Mouse (Mus musculus): ENCODE measurements at regions not wholly inside any gene's neighbourhood (a gene's known extent, or its start where the extent isn't known, plus 50 kb on each side); places are given as distances from the start of the nearest gene placed in this dataset.

DNA sequence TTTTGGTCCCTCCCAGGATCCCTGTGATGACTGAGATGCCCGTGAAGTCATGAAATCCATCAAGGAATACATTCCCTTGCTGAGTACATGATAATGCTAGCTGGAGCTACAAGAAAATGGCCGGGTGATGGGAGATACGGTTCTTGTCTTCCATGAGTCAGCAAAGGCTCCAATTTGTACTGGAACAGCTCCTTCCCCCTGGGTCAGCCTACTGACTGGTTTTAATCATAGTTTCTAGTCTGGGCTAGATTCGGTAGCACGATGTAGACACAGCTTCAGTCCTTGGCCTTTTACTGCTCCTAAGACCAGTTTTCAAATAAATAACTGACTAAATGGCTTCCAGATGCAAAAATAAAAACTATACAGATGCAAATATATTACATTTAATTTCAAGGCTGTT is 557.5 kb downstream of the Epha4 start:
- DNase-seq, result no peak

DNA sequence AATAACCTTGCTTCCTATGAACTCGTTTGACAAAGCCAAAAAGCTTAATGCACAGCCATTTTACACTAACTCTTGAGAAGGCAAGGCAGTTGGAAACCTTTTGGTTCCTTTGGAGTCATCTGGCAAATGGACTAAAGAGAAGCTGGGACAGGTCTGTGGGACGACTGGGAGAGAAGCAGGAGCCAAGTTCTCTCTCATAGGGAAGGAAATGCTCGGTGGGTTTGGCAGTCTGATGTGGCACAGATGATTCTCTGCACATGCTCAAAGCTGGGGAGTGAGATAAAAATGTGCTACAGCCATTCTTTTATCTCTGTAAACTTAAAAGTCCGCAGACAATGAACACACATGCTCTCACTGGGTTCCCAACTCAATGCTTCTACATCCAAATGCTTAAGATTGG is 556.2 kb downstream of the Epha4 start:
- no peak for DNase-seq

DNA sequence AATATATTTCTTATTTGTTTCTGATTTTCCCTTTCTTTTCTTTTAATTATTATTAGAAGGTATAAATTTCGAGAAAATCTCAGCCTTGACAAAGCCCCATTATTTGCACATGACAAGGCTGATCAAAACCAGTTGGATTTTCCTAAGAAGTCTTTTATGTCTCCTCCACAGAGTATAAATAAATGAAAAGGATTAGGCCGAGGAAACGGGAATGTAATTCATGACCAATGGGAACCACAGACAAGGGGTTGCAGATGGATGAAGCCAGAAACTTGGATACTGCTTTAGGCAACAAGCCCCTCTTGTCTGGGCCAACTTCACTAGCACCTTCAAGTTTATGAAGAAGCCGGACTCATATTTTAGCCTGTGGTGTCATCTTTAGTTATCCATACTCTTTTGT is 542.4 kb downstream of the Epha4 start:
- DNase-seq, result no peak

DNA sequence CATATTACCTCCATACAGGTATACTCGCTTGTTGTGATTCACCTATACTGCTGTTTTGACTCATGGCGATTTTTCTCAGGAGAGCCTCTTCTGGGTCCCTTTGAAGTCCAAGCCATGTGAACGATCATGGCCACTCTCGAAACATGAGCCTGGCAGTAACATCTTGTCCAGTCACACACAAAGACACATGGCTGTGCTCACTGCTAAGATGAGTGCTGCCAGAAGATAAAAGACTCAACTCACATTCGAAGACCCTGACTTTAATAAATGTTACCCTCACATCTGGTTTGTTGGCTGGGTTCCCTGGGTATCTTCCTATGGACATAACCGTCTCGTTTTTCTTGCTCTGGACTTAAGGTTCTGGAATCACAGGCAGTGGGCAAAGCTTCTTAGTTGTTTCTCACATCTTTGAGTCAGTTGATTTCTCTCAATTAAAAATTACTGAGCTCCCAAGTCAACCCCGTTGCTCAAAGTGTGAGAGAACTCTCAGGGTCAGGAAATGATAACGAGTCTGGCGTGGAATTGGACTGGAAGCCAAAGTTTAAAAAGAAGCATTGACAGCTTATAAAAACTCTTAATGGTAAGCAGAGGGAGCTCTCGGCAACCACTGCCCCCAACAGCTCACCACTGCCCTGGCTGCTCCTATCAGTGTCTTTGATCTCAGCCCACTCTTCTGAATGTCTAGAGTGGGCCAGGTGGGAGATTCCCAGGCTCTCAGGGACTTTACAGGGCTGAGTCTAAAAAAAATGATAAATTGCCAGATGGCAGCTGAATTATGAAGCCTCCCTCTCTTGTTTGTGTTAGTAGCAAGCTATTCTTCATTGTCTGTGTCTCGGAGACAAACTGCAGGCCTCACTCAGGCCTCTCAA is 539.6 kb downstream of the Epha4 start:
- DNase-seq, result no peak

DNA sequence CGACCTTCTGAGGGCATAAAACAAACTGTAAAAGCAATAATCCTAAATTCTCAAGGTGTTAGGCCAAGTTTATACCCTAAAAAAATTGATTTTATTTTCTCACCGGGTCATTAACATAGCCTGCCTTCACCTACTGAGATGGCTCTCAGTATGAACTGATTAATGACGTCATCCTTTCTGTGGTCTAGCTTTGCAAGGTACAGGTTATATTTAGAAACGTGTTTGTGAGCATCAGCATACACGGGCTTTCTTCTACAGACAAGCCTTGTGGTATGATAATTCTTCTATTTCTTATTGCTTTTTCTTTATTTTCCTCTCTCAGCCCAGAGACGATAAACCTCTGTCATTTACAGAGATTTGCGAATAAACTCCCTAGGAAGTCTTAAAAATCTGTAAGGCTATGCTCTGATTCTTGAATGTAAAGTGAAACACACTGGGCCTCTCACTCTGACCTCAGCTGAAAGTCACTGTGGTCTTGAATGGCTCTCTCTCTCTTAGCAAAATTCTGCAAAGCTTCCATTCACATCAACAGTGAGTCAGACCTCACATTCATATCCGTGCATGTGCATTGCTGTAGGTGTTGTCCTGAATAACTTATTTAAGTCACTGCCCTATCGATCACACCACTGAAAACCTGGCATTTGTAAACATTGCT is 534.3 kb downstream of the Epha4 start:
- DNase-seq, result no peak

DNA sequence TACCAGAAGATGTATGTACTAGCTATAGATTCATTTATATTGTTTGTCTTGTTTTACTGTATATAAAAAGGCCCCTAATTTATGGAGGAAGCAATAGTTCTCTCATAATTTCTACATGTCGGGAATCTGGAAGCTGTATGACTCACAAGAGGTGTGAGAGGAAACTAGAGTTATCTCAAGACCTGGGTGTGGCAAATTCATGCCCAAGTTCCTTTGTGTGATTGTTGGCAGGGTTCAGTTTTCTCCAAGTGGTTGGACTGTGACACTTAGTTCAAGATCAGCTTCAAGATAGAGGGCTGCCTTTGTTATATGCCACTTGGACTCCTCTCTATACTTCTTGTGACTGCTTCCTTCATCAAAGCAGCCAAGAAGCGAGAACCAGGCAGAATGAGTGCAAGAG is 521.1 kb downstream of the Epha4 start:
- no peak for DNase-seq

DNA sequence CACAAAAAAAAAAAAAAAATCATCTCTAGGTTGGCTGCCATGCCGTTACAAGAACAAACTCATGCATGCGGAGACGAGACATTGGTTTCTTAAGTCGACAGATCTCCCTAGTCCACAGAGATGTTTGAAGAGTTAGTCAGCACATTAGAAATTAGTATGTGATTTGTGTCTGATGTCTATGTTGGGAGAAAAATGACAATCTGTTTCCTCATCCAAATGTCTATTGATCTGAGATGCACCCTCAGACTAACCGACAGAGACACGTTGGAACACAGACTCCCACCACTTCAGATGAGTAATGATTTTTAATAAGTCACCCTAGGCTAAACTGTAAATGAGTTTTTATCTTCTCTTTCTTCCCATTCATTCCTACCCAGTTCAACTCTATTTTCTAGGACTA is 506.9 kb downstream of the Epha4 start:
- no peak for DNase-seq

DNA sequence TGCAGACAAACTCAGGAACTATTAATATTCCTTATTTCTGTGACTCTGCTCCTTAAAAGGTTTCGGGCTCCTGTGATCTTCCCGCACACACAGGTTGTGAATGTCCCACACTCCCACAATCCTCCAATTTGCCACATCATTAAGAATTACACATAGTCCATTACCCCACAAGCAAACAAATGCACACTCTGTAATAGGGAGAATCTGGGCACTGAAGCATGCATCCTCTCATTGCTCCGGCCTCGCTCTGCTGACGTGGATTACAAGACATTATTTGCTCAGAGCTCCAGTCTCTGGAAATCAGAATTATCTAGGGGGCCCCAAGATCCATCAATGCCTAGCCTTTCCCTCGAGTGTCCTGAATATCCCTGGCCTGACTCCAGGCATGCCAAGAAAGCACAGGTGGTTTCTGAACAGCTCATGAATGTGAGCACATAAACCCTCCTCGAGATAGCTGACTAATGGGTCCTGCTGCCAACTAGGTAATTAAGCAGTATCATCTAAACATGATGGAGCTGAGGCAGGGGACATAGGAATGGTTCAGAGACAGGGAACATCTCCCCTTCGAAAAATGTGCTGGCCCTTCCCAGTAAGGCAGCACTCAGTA is 504.2 kb downstream of the Epha4 start:
- DNase-seq, result no peak

DNA sequence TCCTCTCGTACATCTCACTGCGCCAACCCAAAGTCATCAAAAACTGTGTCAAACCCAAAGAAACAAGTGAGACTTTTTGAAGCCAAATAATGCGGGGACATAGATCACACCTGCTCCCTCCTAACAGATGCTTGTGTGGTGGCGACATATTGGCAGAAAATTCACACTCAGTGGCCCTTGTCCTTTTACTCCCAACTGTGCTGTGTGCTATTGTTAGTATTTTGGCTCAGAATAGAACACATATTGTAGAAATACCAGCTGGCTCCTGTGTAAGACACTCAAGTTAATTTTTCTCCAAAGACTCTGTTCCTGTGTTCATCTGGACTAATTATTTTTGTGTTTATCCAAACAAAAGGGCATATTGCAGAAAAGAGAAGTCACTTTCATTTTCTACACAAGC is 487.2 kb downstream of the Epha4 start:
- no peak for DNase-seq

DNA sequence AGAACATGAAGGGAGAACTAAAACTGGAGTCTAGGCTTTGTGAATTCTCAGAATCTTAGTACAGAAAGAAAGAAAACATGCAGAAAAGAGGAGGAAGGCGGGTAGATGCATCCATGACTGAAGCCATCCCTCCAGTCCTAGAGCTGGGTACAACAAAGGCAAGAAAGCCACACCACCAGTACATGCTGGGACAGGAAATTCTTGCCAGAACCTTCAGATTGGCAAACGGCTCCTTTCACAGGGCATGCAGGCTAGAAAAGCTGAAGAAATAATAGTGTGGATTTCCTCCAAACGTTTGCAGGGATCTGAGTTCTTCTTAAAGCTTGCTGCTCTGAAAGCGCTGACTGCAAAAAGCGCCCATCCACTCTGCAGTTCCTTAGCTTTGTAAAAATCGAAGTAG is 486.7 kb downstream of the Epha4 start:
- no peak for DNase-seq

DNA sequence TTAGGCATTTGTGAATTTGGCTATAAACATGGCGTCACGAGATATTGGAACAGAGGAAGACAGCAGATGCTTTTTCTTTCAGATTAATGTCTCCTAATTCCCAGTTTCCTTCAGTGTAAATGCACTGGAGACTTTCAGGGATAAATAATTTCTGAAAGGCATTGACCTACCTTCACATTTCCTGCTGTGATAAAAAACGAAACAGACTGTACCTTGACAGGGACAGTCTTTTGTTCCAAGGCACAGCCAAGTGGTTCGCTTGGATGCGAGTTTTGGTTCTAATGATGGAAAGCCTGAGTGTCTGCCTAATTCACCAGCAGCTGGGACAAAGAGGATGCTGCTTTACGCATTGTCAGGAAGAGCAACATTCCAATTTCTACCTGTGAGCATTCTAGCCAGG is 485.8 kb downstream of the Epha4 start:
- DNase-seq, result no peak

DNA sequence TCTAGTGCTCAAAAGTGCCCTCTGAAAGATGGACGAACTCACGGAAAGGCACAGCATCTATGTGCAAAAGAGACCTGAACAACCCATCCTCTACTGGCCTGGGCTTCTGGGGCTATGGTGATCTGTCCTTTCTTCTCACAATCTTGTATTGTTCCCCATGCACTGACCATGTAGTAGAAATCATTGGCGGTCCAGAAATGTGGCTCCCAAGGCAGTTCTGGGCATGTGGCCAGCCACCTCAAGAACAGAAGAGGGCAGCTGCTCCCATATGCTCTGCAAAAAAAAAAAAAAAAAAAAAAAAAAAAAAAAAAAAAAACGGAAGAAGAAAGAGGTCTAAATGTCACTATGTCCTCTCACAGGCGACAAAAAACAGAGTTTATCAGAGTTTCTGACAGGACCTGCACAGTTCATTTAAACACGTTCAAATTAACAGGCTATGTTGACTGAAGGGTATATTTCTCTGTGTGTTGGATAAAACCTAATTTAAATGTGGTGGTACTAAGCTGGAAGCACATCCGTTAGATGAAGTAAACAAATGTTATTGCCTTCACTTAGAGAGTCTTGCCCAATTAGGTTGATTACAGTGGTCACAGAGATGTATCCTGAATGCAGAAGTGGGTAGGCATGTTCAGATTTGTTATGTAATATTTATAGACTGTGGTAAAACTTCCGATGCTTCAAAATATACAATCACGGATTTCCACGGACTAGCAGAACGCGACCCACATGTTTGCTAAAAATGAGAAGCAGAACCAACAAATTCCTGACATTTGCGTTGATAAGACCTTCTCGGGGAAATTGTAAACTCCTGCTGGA is 470.9 kb downstream of the Epha4 start:
- peak; percentile 51 for DNase-seq

DNA sequence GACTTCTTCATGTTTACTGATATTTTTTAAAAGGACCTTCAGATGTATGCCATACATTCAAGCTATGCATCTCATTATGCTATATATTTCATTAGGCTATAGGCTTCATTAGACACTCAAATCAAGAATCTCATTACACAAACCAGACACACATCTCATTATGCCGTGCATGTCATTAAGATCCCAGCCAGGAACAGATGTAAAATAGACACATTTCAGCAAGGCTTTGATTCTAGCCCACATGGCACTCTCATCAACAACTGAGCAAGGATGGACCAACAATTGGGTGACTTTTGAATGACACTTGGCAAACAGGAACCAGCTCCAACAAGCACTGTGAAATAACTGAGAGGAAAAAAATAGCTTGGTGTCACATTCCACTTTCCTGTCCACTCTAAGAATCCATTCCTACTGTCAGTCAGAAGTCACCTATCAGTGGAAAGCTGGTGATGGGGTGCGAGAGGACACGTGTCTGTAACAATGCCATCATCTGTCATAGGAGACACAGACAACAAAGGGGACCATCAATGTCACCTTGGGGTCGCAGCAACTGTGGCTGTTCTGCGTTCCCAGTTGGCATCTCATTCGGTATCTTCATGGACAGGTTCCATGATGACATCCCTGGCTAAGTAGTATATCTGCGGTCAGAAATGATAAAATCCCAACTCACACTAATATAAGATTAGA is 466.0 kb downstream of the Epha4 start:
- no peak for DNase-seq

DNA sequence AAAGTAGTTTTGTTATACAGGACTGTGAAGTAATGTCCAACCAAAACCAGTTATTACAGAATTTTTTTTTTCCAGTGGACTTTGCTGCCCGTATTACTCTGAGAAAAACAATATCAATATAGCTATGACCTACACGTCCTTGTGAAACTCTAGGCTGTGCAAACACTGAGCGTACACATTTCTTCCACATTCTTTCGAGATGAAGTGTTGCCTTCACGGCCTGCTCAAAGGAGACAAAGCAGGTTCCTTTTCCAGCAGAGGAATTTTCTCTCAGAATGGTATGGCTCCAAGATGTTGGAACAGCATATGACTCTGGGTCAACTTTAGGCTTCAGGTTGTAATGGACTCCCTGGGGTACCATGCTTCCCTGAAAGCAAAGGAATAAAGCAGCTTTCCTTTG is 463.6 kb downstream of the Epha4 start:
- DNase-seq, result no peak

DNA sequence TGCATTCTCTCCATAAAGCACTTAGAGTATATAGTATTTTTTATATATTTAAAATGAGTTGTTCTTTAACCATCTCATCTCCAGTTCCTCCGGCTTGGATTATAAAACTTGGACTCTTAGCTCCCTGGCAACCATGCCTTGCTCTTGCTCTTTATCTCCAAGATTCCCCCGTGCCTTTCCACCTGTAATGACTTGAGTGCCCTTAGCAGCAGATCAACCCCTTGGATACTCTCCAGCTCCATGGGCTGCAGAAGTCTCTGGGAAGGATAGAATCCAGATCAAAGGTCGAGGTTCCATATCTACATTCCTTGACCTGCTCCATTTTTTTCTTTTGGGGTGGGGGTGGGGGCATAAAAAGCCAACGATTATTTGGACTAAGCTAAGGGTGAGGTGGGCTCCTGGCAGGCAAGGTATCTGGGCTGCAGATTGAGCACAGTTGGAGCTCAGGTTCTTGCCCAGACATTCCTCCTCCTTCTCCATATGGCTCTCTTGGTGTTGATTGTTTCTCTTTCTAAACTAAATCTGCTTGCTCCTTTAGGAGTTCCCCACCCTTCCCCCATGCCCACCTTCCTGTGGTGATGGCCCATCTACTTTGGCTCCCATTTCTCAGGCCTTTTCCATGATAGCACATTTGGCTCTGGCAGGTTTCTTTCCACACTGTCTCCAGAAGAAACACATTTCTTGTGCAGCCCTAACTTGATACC is 460.9 kb downstream of the Epha4 start:
- DNase-seq, result no peak

DNA sequence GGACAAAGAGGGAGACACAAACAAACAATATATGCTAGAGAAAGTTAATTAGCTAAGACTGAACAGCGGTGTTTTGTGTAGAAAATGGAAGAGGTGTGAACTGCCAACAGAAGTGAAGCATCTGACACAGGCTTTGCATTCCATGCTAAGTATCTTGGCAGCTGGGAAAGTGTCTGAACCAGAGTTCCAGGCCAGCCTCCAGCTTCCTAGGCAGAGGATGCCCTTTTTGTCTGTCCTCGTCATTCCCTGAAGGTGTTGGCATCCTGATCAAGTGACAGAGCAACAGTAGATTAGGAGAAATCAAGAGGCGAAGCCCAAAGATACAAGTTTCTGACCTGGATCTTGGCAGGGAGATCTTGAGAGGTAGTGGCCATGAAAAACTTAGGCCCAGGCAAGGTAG is 452.4 kb downstream of the Epha4 start:
- DNase-seq, result no peak

DNA sequence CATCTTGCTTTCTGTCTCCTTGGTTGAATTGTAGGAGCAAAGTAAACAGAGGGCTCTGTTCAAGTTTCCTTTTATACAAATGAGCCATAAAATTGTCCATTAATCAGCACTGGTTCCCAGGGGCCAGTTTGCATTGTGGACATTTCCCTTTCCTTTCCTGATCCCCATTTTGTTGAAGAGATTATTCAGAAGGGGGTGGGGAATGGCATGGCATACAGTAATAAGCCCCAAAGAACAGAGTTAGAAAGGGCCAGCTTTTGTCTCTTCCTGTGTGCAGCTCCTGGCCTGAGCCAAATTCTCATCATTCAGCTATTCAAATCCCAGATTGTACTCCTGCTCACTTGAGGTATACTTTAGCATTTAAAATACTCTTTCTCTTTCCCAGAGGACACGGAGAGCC is 441.8 kb downstream of the Epha4 start:
- DNase-seq, result no peak

DNA sequence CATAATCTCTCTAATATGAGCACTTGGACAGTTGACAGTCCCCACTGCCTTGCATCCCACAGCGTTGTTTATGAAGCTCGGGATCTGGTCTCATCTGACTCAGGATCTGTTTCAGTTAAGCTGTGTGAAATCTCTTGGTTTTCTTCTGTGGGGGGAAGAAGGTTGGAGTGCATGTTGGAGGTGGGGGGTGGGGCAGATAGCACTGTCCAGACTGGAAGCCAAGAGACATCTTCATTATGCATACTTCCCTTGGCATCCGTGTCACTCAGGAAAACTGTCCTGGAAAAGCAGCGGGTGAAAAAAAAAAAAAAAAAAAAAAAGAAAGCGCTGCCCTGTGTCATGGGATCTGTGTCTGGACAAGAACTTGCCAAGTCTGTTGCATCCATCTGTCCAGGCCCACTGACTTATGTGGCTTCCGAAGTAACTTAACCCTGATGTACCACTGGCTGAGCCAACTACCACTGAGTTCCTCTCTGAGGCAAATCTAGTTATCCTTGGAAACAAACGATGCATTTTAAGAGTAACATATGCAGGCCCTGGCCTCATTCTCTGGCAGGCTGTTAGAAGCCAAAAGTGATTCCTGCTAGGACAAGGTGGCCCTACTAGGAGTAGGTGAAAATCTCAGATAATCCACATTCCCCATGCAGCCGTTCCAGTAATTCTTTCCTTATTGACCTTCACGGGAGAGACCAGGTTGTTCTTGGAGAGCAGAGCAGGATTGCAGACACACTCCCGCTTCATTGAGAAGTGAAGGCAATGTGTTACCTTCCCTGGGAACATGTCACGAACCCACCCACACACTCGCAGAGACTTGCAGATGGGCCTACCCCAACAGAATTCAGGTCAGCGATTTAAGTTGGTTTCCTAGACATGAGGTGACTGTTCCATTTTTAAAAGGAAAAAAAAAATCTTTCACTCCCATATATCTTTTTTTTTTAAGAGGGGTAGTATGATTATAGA is 439.7 kb downstream of the Epha4 start:
- no peak for DNase-seq

DNA sequence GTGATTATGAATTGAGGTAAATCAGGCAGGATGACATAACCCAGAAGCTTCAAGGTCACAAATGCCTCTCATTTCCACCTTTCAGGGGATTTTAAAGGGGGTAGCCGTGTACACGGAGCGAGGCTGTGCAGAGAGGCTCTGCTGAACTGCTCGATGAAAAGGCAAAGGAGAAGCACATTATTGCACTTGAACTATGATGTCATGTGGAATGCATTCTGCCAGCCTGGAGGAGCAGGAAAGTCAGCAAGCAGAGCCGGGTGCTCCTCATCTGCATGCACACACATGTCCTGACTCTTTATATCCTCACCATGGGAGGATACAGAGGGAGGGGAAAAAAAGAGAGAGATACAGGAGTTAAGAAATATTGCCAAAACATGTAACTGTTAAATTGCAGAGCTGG is 434.1 kb downstream of the Epha4 start:
- DNase-seq, result no peak

DNA sequence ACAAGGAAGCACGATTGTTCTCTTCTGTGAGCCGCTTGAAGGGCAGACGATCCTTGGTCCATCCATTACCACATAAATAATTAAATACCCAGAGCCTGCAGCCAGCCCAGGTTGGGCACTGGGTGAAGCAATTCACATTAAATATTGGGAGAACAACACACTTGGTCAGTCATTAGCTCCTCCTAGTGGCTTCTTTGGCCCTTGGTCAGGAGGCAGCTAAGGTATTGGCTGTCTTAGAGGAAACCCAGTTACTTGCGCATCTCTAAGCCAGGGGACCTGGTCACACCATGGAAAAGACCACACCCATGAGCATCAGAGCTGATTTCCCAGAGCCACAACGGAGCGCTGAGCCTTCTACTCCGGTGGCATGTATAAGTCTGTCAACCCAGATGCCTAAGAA is 433.2 kb downstream of the Epha4 start:
- peak; percentile 50 for DNase-seq

DNA sequence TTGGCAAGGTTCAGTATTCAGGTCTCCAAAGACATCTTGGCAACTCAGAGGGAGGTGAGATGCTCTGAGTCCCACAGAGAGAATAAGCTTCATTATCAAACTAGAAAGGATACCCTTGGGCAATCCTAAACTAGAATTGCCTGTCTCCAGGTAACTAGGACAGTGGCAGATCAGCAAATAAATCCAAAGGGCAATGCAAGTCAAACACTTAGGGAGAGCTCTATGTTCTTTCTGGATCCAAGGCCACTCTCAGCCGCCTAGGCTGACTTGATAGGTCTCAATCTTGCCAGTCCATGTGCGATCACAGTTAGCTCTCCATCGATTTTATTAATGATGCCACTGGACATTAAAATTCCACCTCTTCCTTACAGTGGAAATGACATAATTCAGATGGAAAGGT is 432.5 kb downstream of the Epha4 start:
- no peak for DNase-seq

Data from kidney, postnatal 14 days (tissue).